Mouse (Mus musculus): ENCODE data around the gene Prpf3.
"Not testable (repeated sequence)": the region's sequence is repeated elsewhere in the genome, so short reads cannot be mapped to it uniquely, and the experiment has no call there.

Gene Prpf3

DNA sequence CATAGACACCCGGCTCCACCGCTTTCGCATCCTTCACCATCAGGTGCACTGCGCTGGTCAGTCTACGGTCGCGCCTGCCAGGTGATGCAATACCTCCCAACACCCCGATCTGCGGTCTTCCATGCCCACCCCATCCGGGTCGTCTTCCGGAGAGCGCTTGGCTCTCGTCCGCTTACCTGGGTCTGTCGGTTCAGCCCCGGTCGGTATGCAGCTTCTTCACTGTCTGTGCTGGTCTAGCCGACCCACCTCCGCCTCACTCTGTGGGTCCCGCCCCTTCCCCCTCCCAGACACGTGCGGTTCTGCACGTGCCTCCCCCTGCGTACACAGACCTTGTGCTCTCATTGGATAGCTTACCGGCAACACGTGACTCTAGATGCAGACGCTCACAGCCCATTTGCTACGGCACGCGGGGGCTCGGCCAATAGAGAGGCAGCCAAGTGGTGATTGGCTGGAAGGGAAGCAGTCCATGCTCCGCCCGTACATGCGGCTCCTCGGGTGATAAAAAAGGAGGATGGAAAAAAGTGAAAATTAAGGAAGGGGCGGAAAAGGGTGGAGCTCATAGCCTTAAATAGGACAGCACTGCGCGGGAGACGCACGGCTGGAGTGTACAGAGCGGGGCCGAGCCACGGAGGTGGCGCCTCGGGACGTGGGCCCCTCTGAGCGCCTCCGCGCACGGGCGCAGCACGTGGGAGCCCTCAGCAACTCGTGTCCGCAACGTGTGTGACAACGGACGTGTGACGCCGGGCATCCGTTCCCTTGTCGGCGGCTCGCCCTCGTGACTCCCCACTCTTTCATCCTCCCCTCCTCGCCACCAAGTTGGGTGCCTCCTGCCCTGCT is 26.5 kb upstream of the Prpf3 start, which contains the start of gene Ciart:
TSS of gene Ciart (minus strand) at position 273 of the 837 bp plus-strand sequence.
- DNase-seq (ENCODE audit: low read depth) = peak; percentile 92

DNA sequence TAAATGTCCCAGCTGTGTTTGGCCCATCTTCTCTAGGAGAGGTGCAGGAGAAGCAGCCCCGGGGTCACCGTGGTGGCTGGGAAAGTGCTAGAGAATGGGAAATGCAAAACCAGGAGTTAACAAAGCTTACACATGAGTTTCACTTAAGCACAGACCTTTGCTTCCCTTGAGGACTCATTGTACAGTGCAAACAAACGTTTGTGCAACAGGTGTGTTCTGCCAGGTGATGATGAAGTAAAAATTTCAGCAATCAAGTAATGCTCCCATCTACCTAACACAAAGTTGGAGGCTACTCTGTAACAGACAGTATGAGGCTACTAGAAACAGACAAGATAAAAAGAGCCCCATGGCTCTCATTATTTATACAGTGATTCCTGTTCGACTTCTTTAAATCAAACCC is 23.4 kb upstream of the Prpf3 start:
- no peak for DNase-seq (ENCODE audit: low read depth)

DNA sequence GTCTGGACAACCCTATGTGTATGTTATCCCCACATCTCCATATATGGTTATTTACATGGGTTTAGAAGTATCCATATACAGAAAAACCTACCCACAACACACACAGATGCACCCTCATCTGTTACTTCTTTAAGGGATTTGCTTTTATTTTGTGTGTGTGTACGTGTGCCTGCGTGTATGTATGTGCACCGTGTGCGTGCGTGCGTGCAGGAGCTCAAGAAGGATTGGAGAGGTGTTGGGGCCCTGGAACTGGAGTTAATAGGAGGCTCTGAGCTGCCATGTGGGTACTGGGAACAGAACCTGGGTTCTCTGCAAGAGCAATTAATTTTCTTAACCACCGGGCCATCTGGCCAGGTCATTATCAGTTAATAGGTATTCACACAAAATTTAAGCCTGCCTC is 16.4 kb upstream of the Prpf3 start:
- DNase-seq (ENCODE audit: low read depth) = no peak

DNA sequence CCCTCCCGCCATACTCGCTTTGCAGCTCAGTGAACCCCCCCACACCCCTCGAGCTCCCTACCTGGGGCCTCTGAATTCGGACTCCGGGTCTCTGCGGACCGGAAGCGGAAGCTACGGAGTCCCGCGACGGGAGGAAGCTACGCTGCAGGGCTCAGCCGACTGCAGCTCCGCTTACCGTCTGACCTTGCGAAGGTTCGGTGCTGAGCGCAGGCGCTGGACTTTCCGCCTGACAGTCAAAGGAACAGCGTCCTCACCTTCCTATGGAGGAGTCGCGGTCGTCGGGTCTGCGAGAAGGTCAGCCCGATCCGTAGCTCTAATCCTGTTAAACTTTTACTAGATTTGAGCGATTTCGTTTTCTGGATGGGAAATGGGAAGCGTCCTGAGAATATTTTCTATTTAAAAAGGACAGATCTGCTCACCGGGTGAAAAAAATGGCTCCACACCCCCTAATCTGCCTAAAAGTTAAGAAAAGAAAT is 15.7 kb upstream of the Prpf3 start, which contains the start of gene Mrps21:
TSS of gene Mrps21 (minus strand) at position 128 of the 476 bp plus-strand sequence.
- peak; percentile 92 for DNase-seq (ENCODE audit: low read depth)

DNA sequence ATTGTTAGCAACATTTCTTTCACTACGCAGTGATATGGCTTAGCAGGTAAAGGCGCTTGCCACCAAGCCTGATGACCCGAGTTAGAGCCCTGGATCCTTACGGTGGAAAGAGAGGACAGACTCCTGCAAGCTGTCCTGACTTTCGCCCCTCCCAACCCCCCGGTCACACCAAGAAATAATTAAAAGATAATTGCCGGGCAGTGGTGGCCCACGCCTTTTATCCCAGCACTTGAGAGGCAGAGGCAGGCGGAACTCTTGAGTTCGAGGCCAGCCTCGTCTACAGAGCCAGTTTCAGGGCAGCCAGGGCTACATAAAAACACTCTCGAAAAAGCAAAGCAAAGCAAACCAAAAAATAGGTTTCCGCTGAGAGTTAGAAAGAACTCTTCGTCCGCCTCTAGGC is 15.3 kb upstream of the Prpf3 start:
- no peak for DNase-seq (ENCODE audit: low read depth)

DNA sequence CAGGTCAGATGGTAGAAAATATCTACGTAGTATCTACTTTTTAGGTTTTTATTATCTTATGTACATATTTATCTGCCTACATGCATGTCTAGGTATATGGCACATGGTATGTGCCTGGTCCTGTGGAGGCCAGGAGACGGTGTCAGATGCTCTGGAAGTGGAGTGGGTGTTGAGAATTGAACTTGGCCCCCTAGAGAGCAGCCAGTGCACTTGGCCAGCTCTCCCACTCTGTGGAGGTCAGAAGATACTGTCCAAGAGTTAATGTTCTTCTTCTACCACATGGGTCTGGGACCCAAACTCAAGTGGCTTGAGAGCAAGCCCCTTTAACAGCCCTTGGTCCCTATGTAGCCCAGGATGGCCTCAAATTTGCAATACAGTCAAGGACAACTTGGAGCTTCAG is 11.7 kb upstream of the Prpf3 start:
- no peak for DNase-seq (ENCODE audit: low read depth)

DNA sequence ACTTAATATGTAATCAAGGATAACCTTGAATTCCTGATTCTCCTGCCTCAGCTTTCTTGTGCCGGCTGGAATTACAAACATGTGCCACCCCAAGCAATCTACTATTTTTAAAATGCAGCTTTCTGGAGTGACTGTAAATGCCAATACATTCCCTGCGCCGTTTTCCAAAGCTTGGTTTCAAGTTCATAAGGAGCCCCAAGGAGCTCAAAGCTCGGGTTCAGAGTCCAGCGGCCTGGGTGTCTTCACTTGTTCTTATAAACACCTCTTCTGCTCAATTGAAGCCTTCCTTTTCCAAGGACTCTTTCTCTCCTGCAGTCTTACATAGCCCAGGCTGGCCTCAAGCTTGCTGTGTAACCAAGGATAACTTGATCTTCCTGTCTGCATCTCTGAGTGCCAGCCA is 10.4 kb upstream of the Prpf3 start:
- DNase-seq (ENCODE audit: low read depth) = no peak

DNA sequence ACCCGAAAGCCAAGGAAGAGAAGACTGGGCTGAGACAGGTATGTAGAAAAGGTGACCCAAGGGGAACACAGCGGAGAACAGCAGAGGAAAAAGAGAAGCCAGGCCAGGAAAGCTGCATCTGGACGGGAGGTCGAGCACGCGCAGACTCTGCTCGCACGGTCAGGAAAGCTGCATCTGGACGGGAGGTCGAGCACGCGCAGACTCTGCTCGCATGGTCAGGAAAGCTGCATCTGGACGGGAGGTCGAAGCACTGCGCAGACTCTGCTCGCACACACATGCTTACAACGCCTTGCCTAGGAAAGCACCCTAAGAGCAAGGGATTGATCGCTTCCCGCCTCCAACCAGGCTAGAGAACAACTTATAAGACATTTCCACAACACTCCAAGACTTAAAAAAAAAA is 9.9 kb upstream of the Prpf3 start:
- DNase-seq (ENCODE audit: low read depth) = no peak

DNA sequence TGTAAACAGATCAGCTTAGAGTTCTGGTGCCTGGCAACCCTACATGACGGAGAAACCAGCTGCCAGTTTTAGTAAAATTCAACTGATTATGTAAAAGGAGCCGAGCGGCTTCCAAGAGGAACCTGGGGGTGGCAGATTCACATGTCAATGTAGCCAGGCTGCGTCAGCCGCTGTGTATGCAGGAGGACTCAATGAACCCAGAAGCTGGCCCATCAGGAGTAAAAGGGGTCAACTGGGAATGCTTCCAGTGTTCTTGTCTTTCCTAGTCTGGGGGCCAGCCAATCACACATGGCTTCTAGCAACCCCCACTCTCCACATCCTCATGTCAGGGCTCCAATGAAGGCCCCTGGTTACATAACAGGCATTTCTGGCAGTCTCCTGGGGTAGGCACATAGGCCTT is 9.4 kb upstream of the Prpf3 start:
- DNase-seq (ENCODE audit: low read depth) = no peak

DNA sequence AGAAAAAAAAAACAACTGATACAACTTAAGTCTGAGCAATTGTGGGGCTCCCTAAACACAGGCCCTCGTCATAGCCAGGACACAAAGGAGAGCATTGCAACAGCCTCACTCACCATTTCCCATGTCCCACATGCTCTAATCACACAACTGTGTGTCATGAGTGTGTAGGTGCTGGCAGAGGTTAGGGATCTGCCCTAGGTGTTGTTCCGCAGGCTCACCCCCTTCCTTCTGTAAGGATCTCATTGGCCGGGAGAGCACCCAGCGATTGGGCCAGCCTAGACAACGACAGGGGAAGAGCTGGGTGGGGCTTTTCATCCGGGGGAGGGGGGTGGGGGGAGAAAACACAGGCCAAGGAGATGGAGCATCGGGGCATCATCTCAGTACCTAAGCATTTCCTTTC is 7.9 kb upstream of the Prpf3 start:
- DNase-seq (ENCODE audit: low read depth) = no peak

DNA sequence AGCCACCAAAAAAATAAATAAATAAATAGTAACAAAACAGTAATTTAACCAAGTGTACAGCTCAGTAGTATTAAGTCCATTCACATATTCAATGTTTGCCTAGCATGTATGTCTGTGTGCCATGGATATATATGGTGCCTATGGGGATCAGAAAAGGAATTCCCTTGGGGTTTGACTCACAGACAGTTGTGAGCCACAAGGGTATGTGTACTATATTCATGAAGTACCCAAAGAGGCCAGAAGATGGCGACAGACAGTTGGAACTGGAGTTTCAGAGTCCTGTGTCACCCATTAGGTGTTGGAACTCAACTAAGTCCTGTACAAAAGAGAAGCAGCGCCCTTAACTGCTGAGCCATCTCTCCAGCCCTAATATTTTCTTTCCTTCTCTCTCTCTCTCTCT is 6.1 kb upstream of the Prpf3 start:
- DNase-seq (ENCODE audit: low read depth) = peak; percentile 89

DNA sequence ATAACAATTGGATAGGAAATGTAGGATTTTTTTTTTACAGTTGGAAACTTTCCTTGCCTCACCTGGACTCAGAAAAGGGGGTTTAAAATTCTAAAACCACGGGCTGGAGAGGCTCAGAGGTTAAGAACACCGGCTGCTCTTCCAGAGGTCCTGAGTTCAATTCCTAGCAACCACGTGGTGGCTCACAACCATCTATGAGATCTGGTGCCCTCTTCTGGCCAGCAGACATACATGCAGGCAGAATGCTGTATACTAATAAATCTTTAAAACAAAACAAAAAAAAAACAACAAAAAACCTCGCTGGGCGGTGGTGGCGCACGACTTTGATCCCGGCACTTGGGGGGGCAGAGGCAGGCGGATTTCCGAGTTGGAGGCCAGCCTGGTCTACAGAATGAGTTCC is 5.5 kb upstream of the Prpf3 start:
- peak; percentile 44 for DNase-seq (ENCODE audit: low read depth)

DNA sequence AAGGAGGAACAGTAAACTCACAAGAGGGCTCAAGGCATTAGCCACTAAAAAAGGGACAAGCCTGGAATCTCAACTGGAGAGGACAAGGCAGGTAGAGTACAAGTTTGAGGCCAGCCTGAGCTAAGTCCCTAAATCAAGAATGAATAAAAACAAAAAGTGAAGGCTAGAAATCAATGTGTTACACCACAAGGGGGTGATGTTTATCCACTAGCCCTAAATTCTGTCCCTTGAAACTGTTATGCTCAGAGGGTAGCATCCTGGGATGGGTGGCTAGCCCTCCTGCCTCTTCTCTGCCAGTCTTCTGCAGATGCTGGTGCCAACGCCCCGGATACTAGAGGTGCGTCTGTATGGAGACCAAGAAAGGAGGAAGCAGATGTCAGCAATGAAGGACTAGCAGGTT is 4.6 kb upstream of the Prpf3 start:
- DNase-seq (ENCODE audit: low read depth) = peak; percentile 46

DNA sequence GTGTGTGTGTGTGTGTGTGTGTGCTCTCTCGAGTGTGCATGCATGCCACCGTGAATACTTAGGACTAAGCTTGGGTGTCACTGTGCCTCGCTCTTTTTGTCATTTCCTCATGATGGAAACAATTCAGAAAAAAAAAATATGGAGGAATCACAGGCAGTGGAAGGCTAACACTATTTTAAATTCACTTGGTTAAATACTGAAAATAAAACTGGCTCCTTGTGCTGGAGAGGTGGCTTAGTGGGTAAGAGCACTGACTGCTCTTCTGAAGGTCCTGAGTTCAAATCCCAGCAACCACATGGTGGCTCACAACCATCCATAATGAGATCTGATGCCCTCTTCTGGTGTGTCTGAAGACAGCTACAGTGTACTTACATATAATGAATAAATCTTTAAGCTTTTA is 2.6 kb upstream of the Prpf3 start:
- not testable (repeated sequence) for DNase-seq (ENCODE audit: low read depth)

DNA sequence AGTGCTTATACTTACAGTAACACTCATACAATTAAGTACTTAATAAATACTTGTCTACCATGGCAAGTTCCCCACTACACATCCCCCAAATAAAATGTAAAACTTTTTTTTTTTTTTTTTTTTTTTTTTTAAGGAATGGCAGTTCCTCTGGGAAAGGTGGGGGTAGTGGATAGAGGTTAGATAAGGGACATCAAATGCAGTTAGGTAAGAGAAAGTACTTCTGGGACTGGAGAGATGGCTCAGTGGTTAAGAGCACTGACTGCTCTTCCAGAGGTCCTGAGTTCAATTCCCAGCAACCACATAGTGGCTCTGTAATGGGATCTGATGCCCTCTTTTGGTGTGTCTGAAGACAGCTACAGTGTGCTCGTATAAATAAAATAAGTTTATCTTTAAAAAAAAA is 1.4 kb upstream of the Prpf3 start:
- DNase-seq (ENCODE audit: low read depth) = not testable (repeated sequence)

DNA sequence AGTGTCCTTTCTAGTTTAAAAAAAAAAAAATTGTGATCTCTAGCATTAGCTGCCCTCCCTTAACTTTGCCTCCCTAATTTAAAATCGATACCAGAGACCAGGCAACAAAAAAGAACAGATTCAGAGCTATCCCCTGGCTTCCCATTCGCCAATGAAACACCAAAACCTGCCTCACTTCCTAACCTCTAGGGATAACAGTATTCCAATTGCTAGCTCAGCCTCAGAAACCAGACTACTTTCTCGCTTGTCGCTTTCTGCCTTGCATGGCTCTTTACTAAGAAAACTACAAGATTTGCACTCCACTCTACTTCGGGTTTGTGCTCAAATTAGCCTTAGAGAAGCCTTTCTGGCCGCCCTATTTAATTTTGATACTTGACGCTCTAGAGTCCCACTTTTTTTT is 430 bp upstream of the Prpf3 start:
- no peak for DNase-seq (ENCODE audit: low read depth)

DNA sequence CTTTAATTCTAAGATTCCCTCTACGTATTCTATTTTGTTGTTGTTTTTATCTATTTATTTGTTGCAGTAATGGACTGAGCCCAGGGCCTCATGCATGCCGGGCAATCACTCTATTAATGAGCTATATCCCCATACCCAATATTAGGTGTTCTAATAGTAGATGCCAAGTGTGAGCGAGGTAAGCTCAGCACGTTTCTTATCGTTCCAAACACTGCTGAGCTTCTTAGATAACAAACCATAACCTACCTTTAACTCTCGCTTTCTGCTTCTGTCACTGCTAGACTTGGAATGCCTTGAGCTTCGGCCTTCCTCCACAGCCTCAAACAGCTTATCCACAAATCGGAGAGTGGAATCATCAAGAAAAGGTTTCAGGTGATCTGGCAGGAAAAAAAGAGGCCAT is 4.4 kb downstream of the Prpf3 start:
- DNase-seq (ENCODE audit: low read depth) = no peak

DNA sequence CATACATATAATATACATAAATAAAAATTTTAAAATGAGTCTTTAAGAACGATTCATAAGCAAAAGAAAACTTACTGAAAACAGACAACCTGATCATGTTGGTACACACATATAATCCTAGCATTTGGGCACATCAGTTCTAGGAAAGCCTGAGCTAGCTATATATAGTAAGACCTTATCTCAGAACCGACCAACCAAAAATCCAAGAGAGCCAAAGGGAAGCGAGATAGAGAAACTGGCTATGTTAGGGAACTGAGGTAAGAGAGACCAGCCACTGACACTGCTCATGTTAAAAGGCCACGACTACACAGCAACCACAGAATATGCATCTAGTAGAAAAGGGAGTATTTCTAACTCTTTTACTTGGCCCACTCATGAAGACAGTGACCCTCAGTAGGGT is 5.1 kb downstream of the Prpf3 start:
- DNase-seq (ENCODE audit: low read depth) = no peak

DNA sequence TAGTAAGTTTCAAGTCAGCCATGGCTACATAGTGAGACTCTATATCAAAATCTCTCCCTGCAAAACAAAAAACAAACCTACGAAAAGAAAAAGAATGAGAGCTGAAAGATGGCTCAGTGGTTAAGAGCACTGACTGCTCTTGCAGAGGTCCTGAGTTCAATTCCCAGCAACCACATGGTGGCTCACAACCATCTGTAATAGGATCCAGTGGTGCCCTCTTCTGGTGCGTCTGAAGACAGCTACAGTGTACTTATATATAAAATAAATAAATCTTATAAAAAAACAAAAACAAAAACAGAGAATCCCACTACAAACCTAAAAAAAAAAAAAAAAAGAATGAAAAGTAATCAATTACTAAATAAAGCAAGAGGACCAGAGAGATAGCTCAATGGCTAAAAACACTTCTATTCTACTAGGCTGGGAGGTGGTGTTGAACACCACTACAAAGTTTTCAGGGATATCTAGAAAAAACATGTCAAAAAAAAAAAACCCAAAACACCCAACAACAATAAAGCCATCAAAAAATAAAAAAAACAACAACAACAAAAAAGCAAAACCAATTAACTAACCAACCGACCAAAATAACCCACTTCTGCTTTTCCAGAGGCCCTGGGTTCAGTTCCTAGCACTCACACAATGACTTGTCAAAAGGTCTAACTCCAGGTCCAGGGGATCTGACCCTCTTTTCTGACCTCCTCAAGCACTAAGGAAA is 13.0 kb downstream of the Prpf3 start:
- DNase-seq (ENCODE audit: low read depth) = peak; percentile 32

DNA sequence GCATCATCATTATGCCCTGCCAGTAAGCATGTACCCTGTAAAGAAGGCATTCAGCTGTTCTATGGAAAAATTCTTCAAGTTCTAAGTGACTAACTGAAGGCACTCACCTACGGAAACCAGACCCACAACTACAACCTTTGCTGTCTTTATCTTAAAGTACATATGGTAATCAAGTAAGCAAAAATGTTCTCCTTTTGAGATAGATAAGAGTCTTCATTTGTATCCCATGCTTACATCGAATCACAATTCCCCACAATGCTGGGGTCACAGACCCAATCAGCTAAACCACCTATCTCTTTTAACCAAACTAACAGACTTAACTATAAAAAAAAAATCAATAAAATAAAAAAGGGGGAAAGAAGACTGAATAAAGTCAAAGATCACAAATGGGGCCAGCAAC is 16.4 kb downstream of the Prpf3 start:
- no peak for DNase-seq (ENCODE audit: low read depth)

DNA sequence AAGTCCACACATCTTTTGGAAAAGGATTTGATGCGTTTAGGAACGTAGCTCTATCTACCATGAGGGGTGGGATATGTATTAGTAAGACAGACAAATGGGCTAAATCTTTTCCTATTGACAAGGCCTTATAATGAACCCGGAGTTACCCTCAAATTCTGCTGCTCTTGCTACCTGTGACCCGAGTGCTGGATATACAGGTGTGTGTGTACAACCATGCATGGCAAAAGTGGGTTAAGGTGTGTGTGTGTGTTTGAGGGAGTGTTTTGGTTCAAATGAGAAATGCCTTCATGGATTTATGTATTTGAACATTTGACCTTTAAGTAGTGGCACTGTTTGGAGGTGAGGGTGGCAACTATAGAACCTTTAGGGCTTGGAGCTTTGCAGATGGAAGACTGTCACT is 26.6 kb downstream of the Prpf3 start:
- DNase-seq (ENCODE audit: low read depth) = no peak

DNA sequence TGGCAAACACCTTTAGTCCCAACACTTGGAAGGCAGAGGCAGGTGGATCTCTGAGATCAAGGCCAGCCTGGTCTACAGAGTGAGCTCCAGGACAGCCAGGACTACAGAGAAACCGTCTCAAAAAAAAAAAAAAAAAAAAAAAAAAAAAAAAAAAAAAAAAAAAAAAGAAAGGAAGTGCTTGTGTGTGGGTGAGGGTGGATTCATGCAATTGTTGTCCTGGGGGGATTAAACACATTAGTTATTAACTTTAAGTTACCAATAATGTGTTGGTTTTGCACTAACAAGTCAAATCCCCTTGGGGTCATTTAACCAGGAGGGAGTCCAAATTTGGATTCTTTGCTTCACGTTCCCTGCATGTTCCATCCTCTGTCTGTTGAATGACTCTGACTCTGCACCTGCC is 29.4 kb downstream of the Prpf3 start:
- DNase-seq (ENCODE audit: low read depth) = no peak

All from NIH3T3 (cell line).